Mouse (Mus musculus) spleen, embryonic (tissue): Measurements from ENCODE around the gene Trp53rkb.

Experiments
- CTCF ChIA-PET: fragments of 350-600 bp; sonication (Branson Sonifier 250); formaldehyde crosslinking; loops from one replicate; lab custom pipeline; 2022; lab: Charles Lee

The Trp53rkb gene

GRCm38 (mm10) chr2:166792355-166792754, at the start of gene Trp53rkb:
Trp53rkb (plus strand) TSS chr2:166792531.
- CTCF ChIA-PET, result interaction anchor here (0.7 kb wide), 1 partner anchor 15 kb away, joined by 4 read pairs; no protein-coding TSS in a partner anchor

- CTCF ChIA-PET, result interaction anchor here (0.6 kb wide), 1 partner anchor 28 kb away, joined by 3 read pairs; no protein-coding TSS in a partner anchor
Observed at GRCm38 (mm10) chr2:166743504-166743903, 48.8 kb upstream of the Trp53rkb start.

DNA sequence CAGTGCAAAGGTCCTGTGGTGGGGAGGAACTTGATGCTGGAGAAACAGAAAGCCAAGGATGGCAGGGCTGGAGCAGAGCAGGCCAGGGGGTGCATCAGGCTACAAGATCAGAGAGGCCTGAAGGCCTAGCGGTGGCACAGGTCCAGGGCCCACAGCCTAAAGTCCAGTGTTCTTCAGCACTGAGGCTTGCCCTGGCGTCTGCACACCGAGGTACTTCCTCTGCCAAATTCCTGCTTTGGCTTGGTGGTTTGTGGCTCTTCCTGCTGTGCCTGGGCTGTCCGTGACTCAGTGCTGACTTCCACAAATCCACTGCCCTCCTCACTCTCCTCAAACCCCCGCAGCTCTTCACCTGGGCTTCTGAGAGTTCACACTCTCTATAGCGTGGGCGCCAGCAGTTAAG, 47.9 kb upstream of the Trp53rkb start:
- CTCF ChIA-PET, result no interaction called here

DNA sequence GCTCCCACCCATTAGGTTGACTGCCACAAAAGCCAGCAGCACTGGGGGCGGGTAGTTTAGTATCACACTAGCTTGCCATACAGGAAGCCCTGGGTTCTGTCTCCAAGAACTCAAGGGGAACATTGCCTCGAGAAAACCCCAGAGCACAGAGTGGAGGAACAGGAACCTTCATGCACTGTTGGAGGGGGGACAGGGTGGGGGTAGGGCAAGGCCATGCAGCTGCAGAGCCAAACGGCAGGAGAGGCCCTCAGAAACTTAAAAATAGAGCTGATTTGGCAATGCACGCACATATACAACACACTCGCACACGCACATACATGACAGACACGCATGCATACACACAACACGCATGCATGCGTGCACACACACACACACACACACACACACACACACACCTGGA, 46.5 kb upstream of the Trp53rkb start:
- CTCF ChIA-PET, result interaction anchor here (0.6 to 0.9 kb wide), 2 partner anchors 87 to 150 kb away, joined by 3 read pairs; no protein-coding TSS in a partner anchor

DNA sequence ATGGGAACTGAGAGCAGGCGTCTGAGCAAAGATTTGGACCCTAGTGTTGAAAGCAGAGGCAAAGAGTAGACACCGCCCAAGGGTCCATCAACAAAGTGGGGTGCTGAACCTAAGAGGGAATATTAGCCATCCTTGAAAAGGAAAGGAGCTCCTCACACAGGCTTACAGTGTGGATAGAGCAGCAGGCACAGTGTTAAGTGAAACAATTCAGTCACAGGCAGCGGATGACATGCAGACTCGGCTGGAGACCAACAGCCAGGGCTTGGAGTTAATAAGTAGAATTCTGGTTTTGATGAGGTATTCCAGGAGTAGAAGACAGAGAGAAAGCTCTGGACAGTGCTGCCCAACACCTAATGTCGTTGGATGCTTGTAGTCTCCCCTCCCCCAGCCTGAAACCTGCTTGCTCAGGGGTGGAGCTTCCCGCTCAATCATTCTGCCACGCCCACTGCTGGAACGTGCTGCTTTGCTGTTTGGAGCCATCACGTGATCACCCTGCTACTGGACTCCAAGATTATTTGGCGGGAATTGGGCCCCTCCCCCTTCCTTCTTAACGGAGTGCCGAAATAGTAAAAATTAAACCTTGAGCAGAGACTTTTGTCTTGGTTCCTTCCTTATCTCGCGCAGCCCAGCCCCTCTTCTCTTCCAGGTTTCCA, 45.9 kb upstream of the Trp53rkb start:
- CTCF ChIA-PET, result interaction anchor here (0.6 to 0.9 kb wide), 2 partner anchors 88 to 151 kb away, joined by 3 read pairs; no protein-coding TSS in a partner anchor

DNA sequence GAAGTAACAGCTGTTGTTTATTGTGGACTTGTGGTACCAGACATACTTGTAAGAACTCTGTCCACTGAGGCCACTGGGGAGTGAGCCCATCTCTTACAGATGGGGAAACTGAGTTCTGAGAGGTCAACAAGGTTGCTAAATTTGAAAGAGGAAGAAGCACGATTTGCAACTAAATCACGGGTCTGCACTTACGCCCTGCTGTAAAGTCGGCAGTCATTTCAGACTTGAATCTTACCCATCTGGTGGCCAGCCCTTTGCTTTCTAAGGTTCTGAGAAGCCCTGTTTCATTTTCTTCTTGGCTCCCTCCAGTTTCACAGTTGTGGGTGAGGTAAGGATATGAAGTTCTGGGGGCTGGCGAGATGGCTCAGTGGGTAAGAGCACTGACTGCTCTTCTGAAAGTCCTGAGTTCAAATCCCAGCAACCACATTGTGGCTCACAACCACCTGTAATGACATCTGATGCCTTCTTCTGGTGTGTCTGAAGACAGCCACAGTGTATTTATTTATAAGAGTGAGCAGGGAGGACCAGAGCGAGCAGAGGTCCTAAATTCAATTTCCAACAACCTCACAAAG, 41.6 kb upstream of the Trp53rkb start:
- CTCF ChIA-PET, result interaction anchor here (0.7 kb wide), 1 partner anchor 921 kb away, joined by 7 read pairs; no protein-coding TSS in a partner anchor

DNA sequence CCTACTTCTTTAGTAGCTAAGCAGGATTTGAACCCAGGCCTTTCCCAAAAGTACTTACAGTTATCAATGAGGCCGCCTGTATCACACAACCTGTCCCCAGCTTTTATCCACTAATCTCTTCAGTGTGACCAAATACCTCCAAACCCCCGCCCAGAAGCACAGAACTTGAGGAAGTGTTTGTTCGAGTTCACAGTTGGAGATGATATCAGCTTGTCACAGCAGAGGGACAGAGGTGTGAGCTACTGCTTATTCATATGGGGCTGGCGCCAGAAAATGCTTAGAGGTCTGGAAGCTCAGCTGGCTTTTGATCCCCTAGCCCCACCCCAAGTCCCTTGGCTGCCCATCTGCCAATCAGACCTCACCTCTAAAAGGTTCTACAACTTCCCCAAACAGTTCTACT, 38.1 kb upstream of the Trp53rkb start:
- CTCF ChIA-PET, result interaction anchor here (0.6 kb wide), 3 partner anchors 22 to 308 kb away, joined by 3 to 4 read pairs (median 3); no protein-coding TSS in a partner anchor

- CTCF ChIA-PET, result interaction anchor here (0.6 kb wide), 1 partner anchor 130 kb away, joined by 4 read pairs; no protein-coding TSS in a partner anchor
Observed at GRCm38 (mm10) chr2:166754760-166755159, 37.6 kb upstream of the Trp53rkb start.

GRCm38 (mm10) chr2:166757969-166758368, 34.4 kb upstream of the Trp53rkb start:
- CTCF ChIA-PET, result no interaction called here

- CTCF ChIA-PET, result no interaction called here
Observed at GRCm38 (mm10) chr2:166764051-166764450, 28.3 kb upstream of the Trp53rkb start.

DNA sequence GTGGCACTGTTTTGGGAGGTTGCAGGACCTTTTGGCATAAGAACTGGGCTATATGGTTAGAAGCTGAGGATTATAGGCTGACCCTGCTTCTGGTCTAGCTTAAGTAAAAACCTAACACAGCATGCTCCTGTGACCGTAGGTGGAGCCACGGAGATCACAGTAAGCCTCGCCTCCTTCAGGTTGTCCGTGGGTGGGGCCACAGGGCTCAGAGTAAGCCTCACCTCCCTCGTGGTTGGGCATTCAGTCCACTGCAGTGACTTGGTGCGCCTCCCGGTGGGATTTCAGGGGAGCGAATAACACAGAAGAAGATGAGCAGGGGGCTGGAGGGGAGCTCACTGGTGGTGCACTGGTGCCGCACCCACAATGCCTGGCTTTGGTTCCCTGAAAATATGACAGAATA, 24.7 kb upstream of the Trp53rkb start:
- CTCF ChIA-PET, result no interaction called here

GRCm38 (mm10) chr2:166771396-166771795, 20.9 kb upstream of the Trp53rkb start:
- CTCF ChIA-PET, result interaction anchor here (0.7 kb wide), 1 partner anchor 28 kb away, joined by 3 read pairs; no protein-coding TSS in a partner anchor

DNA sequence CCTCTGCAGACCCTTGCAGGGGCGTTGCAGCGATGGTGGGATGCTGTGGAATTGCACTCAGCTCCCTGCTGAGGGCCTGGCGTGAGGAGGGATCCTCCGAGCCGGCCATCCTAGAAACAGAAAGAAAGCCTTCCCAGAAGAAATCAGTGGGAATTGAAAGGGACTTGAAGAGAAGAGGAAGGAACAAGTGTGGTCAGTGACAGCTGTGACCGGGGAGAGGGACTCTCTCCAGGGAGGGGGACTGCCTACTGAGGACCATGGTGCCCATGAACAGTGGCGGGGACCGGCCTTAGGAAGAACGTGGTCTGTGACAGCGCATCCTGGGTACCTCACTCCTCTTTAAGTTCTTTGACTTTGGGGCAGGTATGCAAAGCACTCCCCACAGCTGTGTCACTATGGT, 18.7 kb upstream of the Trp53rkb start:
- CTCF ChIA-PET, result no interaction called here

DNA sequence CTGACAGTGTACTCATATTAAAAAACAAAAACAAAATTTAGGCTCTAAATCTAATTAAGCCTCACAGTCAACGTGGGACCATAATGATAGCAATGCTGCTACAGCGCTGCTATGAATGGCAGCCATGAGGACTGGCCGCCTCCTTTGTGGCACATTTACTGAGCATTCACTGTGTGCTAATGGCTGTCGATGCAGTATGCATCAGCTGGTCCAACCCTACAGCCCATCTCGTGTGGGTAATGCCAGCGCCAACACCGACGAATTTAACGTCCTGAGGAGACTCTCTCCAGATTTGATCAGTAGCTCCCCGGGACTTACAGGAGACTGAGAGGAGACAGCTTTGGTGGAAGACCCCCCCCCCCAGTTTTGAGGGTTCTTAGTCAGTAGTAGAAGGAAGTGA, 18.1 kb upstream of the Trp53rkb start:
- CTCF ChIA-PET, result interaction anchor here (0.7 to 1.1 kb wide), 2 partner anchors 32 to 59 kb away, joined by 3 read pairs; no protein-coding TSS in a partner anchor

GRCm38 (mm10) chr2:166775357-166775893, 16.9 kb upstream of the Trp53rkb start:
- CTCF ChIA-PET, result interaction anchor here (0.7 to 1.1 kb wide), 2 partner anchors 21 to 31 kb away, joined by 3 to 4 read pairs; no protein-coding TSS in a partner anchor

- CTCF ChIA-PET, result interaction anchor here (0.7 kb wide), 1 partner anchor 22 kb away, joined by 4 read pairs; no protein-coding TSS in a partner anchor
Observed at GRCm38 (mm10) chr2:166776272-166776671, 16.1 kb upstream of the Trp53rkb start.

DNA sequence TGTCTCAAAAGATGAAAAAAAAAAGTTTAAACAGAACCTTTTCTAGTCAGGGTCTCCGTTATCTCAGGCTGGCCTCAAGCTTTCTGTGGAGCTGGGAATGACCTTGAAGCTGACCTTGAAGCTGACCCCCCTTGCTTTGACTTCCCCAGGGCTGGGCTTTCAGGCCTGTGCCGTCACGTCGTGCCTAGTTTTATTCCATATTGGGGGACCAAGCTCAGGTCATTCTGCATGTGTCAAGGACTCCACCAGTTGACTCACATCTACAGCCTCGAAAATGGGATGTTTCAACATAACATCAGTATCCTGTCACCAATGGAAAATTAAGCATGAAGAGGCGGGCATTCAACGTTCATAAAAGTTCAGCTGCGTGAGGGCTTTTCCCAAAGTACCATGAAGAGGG, 12.4 kb upstream of the Trp53rkb start:
- CTCF ChIA-PET, result interaction anchor here (0.6 to 1.8 kb wide), 4 partner anchors 183 to 191 kb away, joined by 3 to 6 read pairs (median 4); no protein-coding TSS in a partner anchor

- CTCF ChIA-PET, result interaction anchor here (0.6 to 1.8 kb wide), 5 partner anchors 90 to 190 kb away, joined by 3 to 6 read pairs (median 3); no protein-coding TSS in a partner anchor
Observed at GRCm38 (mm10) chr2:166780980-166781578, 11.3 kb upstream of the Trp53rkb start.

DNA sequence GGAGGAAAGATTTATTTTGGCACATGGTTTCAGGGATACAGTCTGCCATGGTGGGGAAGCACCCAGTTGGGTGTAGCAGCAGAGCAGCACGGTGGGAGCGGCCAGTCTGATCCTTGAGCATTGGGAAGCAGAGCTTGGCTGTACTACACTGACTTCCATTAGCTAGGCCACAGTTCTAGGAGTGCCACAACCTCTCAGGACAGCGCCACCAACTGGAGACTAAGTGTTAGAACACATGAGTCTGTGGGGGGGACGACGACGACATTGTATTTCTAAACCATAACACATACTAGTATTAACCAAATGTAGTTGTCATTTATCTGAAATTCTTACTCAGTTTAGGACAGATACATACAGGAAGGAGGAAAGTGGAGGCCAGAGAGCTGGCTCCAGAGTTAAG, 8.0 kb upstream of the Trp53rkb start:
- CTCF ChIA-PET, result interaction anchor here (0.6 to 0.7 kb wide), 2 partner anchors 74 to 135 kb away, joined by 7 read pairs; no protein-coding TSS in a partner anchor

DNA sequence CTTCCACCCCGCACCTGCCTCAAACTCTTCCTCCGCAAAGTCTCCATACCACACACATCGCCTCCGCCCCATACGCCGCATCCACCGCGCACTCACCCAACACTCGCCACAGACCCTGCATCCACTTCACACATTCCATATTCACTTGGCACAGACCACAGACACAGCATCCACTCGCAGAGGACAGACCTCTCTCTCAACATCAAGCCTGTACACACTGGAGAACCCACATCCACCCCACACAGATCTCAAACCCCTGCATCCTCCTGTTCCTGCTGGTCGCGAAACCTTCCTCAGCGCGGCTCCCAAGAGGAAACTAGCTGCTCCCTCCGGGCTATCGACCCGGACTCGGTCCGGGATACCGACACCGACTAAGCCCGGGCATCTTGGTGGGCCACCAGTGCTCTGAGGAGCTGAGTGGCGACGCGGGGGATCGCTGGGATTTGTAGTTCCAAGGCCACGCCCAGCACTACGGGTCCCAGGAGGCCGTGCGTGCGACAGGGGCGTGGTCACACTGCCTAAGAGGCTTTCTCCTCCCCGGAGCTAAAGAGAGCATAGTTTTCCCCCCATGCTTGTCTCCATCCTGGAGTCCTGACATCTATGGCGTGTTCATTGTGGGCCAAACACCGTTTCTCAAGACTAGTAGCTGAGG, 5.9 kb upstream of the Trp53rkb start:
- CTCF ChIA-PET, result interaction anchor here (0.7 to 1.4 kb wide), 2 partner anchors 16 to 18 kb away, joined by 3 to 22 read pairs; no protein-coding TSS in a partner anchor

- CTCF ChIA-PET, result interaction anchor here (0.7 kb wide), 1 partner anchor 15 kb away, joined by 4 read pairs; no protein-coding TSS in a partner anchor
Observed at GRCm38 (mm10) chr2:166791738-166792137, 593 bp upstream of the Trp53rkb start.
